Mouse (Mus musculus): ENCODE data around the gene Serpinb6a. TPM values are rescaled to one million over a fixed set of nuclear protein-coding genes. Genes with fewer than 3 reads are reported as not detected.

Gene Serpinb6a
- polyA plus RNA-seq (2015; fragmentation: Illumina TruSeq; extraction: RNeasy Lipid Tissue Mini Kit (QIAGEN cat#74804); ENCODE audit: insufficient read depth, low replicate concordance), result 170 TPM

DNA sequence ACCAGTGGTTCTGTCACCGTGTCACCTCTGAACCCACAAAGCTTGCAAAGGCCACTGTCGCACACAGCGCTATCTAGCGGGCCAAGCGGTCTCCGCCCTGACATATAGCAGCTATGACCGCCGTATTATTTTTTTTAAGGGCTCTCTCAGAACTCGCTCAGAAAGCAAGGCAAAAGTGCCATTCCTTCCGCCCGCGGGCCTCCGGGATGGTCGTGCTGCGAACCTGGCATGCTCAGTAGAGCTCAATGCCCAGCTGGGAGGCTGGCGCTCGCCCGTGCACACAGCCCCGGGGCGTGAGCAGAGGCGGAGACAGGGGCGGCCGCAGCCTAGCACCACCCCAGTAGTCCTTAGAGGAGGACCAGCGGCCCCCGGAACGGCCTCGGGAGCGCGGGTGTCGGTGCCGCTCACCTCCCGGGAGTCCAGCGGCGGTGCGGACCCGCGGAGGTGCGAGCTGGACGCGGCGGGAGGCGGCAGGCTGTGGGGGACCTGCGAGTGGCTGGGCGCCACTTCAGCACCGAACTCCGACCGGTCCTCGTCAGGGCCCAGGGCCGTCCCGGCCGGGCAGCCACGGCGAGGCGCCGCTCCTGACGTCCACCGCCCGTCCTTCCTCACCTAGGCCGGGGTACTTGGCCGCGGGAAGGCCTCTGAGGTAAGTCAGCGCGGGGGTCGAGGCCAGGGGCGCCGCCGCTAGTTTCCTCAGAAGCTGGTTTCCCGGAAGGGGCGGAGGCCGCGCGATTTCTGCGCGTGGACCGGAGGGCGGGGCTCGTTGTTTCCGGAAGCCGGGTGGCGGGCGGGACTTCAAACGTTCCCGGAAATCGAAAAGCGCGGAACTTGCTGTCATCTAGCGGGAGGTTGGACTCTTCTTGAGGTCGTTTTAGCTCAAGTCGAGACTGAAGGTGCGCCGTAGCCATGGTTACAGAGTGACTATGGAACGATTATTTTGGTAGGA, at the start of gene Serpinb6a, which contains the start of gene Ripk1:
Serpinb6a (minus strand) TSS at position 737 of the 949 bp plus-strand sequence.
Ripk1 (plus strand) TSS at position 306 of the 949 bp plus-strand sequence.

DNA sequence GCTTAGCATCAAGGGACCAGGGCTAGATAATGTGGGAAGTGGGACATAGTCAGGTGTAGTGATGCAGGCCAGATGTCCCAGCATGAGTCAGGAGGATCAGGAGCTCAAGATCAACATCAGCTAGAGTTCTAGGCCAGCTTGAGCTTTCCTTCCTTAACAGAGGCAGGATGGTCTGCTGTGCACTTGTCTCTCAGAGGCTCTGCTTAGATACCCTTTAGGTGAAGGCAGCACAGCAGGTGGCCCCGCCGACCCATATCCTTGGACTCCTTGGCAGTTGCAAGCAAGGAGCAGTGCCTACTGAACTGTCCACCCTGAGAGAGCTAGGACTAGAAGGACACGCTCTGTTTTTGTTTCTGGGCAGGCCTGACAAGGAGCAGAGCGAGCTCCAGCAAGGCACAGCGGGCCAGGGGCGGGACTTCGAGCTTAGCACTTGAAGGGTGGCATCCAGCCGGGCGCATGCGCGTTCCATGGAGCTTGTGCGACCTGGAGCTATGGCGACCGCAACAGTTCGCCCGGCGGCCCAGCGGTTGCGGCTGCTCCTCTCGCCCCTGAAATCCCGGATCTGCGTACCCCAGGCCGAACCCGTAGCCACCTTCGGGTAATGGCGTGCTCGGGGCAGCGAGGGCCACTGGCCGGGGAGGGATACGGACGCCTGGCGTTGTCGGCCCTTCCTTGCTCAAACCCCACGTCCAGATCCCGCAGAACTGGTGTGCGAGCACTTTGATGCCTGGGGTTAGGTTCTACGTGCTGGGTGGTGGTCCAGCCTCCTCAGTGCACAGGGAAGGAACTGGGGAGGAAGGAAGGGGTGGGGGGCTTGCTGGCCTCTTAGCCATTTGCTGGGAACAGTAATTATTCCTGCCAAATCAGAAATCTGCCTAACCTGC, 34.8 kb upstream of the Serpinb6a start, which contains the start of gene Bphl:
Bphl (plus strand) TSS at position 426 of the 884 bp plus-strand sequence.

DNA sequence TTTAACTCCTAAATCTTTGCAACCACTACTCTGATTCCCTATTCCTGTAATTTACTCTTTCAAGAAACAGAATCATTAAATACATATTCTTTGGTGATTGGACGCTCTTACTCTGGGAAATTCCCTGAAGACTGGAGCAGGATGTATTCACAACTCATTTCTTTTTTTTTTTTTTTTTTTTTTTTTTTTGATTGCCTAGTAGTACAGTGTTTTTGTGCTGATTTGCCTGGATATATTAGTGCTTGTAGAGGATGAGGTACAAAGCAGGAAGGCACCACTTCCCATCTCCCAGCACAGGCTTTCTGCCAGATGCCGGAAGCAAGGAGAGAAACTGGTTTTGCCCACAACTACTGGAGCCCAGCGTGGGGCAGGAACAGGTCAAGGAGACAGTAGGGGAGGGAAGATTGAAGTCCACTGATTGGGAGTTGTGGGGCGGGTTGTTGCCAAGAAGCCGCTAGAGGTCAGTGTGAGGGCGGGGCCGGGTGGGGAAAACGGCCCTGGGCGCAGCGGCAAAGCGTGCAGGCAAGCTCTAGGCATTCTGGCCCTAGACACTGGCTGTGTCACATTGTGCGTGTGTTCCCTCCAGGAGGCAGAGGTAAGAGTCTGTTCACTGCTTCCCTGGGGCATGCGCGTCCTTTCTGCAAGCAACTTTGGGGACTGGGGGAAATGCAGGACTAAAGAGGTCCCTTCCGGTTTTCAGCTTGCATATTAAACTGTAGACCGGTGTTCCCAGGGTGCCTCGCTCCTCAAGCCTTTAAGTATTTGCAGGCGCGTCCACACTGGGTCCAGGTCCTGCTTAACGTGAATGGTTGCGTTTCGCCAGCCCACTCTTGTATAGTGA, 38.2 kb downstream of the Serpinb6a start, which contains the start of gene Nqo2:
Nqo2 (plus strand) TSS at position 482 of the 841 bp plus-strand sequence.

DNA sequence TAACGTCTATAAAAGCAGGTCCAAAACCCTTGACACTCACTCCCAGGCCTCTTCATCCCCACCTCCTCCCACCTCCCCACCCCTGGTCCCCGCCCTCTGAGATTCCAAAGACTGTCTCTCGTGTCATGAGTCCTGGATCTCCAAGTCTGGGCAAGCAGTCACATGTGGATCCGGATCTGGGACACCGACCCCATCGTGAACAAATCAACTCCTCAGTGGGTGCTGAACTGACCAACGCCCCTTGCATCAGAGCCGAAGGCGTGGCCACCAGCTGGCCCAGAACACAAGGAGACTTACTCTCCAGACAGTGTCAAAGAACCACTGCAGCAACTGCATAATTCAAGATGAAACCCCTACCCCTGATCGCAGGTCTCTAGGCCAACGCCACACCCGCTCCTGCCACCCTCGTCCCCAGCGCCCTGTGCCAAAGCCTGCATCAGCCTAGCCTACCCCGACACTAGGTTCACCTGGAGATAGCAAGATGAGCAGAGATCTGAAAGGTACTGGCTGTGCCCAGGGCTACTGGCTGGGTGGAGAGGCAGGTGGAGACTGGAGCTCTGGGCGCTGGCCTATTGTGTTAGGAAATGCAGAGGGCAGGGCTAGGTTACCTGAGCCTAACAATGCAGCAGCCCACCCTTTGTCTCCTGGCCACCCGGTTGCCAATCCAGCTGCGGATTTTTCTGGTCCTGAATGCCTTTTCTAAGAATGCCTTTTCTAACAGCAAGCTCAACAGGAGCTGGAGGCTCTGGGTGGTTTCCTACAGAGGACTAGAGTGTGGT, 97.2 kb downstream of the Serpinb6a start, which contains the start of gene Serpinb6c:
Serpinb6c (minus strand) TSS at position 533 of the 779 bp plus-strand sequence.

Other genes with a start within 250 kb of the Serpinb6a start
- not detected for gene Serpinb6e, start 159.4 kb downstream of the Serpinb6a start, polyA plus RNA-seq (2015; fragmentation: Illumina TruSeq; extraction: RNeasy Lipid Tissue Mini Kit (QIAGEN cat#74804); ENCODE audit: insufficient read depth, low replicate concordance)
- gene Serpinb6c, start 97.1 kb downstream of the Serpinb6a start, polyA plus RNA-seq (2015; fragmentation: Illumina TruSeq; extraction: RNeasy Lipid Tissue Mini Kit (QIAGEN cat#74804); ENCODE audit: insufficient read depth, low replicate concordance), result not detected
- gene Nqo2, start 38.1 kb downstream of the Serpinb6a start, polyA plus RNA-seq (2015; fragmentation: Illumina TruSeq; extraction: RNeasy Lipid Tissue Mini Kit (QIAGEN cat#74804); ENCODE audit: insufficient read depth, low replicate concordance), result 19.2 TPM
- gene Ripk1, start 431 bp downstream of the Serpinb6a start, polyA plus RNA-seq (2015; fragmentation: Illumina TruSeq; extraction: RNeasy Lipid Tissue Mini Kit (QIAGEN cat#74804); ENCODE audit: insufficient read depth, low replicate concordance), result 46.1 TPM
- gene Bphl, start 34.8 kb upstream of the Serpinb6a start, polyA plus RNA-seq (2015; fragmentation: Illumina TruSeq; extraction: RNeasy Lipid Tissue Mini Kit (QIAGEN cat#74804); ENCODE audit: insufficient read depth, low replicate concordance), result 27.0 TPM
- gene Tubb2a, start 75.2 kb upstream of the Serpinb6a start, polyA plus RNA-seq (2015; fragmentation: Illumina TruSeq; extraction: RNeasy Lipid Tissue Mini Kit (QIAGEN cat#74804); ENCODE audit: insufficient read depth, low replicate concordance), result 18.2 TPM
- gene Tubb2b, start 127.7 kb upstream of the Serpinb6a start, polyA plus RNA-seq (2015; fragmentation: Illumina TruSeq; extraction: RNeasy Lipid Tissue Mini Kit (QIAGEN cat#74804); ENCODE audit: insufficient read depth, low replicate concordance), result 6.1 TPM
- gene Psmg4, start 160.2 kb upstream of the Serpinb6a start, polyA plus RNA-seq (2015; fragmentation: Illumina TruSeq; extraction: RNeasy Lipid Tissue Mini Kit (QIAGEN cat#74804); ENCODE audit: insufficient read depth, low replicate concordance), result 27.1 TPM

Data from spleen, adult 10 weeks (tissue).